Mouse (Mus musculus) gastrocnemius, postnatal 4 days (tissue): ENCODE measurements at regions not wholly inside any gene's neighbourhood (a gene's known extent, or its start where the extent isn't known, plus 50 kb on each side); places are given as distances from the start of the nearest gene placed in this dataset.

Experiments used
- DNase-seq, 2 experiments: peaks; one replicate each; pipeline ENCODE4 v3.0.0; 2021 to 2022; ENCODE audit warnings: low spot score in 2 of 2, mixed read lengths in 2 of 2

DNA sequence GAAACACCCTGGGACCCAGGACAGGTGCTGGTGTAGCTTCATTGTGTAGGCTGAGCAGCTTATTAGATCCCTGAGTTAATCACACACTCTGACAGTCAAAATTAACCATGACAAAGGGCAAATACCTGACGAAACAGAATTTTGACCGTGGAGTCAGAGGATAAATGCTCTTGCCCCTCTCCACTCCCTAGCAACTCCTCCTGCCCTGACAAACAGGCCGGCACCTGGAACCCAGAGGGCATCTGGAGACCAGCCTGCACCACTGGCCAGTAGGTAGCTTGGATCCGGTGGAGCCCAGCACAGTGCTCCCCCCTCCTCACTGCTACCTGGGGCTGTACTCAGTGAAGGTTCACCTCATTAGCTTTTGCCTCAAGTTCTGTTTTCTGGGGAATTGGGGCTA is 174.5 kb downstream of the Snx10 start:
- no peak for DNase-seq

DNA sequence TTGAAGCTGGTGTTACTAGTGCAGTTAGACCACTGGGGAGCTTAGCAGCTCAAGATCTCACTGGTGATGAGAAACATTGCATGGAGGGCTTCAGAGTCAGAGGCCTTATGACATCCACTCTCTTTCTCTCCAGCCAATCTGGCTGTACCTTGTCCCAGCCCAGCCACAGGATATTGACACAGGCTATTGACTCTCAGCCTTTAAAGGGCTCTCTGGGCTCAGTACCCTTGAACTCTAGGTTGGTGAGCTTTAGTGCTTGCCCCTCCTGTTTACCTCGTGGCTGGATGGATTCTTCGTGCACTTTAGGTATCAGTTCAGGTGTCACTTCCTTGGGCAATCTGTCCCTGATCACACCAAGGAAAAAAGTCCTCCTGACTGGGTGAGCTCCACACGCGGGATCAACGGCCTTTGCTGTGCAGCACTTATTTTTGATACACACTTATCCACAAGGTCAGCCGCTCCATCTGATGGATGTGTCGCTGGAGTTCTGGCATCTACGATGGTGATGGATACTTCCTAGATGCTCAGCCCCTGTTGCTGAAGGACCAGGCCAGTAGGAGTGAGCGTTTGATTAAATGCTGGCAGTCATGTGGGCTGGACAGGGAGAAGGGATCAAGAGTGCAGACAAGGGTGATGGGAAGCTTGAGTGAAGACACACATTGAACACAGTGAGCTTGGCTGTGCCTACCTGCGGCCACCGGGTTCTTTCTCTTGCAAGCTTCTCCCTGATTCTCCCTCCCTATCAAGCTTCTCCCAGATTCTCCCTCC is 177.7 kb downstream of the Snx10 start:
- no peak for DNase-seq

DNA sequence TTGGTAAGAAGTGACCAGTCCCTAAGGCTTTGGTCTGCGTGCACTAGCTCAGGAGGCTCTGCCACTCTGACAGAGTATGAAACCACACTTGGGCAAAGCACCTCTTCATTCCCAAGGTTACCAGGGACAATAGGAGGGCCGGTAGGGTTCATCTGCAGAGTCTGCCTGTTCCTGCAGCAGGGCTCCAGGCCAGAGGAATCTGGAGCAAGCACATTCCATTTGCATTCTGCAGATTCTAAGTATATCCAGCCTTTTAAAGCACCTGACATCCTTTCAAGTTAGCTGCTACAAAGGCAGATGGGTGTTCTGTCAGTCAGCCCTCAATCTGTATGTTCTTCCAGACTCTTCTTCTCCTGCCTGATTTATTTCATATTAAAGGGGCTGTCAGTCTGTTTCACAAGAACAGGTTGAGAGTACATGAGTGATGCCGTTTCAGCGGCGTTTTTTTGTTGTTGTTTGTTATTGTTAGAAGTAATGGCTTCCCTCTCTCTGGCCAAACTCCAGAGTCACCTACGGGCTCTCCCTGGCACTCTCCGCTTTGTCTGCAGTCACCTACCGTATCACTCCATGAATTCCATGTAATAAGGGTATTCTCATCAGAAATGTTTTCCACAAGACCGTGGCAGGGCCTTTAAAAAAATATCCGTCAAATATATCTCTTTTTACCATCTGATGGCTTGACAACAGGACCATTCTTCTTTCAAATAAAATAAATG is 178.9 kb downstream of the Snx10 start:
- DNase-seq, result no peak

DNA sequence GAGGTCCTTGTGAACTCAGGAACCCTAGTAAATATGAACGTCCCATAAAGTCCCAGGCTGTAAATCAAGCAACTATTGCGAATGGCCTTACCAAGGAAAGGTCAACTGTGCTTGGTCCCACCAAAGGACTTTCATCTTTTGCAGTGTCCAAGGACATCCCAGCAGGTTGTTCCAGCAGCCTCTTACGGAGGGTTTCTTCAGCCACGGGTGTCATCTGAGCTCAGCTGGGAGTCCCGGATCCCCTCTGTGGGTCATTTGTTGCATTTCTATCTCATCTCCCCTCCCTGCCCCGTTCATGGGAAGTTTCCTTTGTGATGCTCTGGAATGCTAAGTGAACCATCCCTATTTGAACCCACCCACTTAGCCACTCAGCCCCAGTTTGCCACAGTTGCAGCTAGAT is 184.3 kb downstream of the Snx10 start:
- DNase-seq, result no peak

DNA sequence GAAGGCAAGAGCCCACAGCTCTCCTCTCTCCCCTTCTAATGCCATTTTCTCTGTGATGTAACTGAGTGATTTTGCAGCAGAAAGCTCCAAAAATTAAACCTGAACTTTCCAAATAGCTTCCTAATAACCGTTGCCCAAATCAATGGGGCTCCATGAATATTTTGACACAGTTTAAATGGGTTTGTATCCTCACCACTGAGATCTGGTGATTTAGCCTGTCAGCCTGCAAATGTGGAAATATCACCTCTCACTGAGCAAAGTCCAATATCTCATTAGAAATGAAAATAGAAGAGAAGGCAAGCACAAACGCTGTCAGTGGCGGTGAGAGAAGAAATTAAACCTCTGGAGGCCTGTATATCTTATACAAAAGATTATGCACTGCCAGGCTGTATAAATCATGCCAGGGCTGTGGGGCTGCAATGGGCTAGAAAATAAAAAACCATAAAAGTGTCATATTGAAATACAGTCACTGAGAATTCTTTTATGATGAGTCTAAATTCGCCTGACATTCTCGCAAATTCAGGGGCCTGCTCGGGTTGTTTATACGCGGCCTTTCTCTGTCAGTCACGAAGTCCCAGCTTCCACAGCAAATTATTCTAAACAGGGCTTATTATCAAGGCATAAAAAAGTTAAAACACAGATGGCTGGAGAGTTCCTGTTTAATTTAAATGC is 185.1 kb downstream of the Snx10 start:
- DNase-seq, result no peak

DNA sequence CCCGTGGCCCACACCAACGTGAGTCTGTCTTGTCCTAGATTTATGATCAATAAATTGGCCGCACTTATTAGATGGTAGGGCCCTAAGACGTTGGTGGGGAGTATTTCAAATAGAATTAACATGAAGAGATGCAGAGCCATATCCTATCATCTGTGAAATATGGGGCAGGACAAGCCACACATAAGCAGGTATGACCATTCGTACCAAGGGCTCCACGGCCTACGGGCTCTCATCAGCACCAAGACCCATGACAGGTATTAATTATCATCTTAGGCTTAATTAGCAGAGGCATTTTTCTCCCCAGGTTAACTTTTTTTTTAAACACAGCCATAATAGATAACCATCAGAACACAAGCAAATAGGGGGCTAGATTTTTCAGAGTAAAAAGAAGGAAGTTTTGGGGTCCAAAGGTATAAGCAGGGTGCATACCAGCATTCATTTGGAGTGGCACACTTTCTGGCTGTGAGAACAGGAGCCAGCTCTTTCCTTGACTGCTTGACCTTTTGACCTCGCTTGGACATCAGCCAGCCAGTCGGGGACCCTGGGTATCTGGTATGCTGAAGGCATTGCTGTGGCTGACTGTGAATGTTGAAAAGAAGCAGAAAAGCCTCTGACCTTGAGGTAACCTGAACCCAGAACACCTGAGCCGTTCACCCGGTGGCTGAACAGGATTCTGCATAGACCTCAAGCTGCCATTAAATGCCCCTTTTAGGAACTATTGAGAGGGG is 185.8 kb downstream of the Snx10 start:
- no peak for DNase-seq

DNA sequence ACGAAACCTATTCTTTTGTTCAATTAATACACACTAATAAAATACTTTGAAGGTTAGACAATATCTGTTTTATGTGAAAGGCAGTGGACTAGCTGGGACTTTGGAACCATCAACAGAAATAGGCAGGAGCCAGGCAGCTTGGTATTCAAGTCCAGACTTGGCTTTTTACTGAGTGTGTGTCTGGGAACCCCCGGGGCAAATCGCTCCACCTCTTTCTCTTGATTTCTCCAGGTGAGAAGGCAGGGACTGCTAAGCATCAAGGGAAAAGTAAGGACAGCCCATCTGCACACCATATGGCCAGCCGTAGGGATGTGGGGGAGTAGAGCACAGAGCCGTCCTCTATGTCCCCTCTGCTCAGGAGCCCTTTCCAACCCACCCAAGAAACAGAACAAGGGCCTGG is 186.5 kb downstream of the Snx10 start:
- no peak for DNase-seq

DNA sequence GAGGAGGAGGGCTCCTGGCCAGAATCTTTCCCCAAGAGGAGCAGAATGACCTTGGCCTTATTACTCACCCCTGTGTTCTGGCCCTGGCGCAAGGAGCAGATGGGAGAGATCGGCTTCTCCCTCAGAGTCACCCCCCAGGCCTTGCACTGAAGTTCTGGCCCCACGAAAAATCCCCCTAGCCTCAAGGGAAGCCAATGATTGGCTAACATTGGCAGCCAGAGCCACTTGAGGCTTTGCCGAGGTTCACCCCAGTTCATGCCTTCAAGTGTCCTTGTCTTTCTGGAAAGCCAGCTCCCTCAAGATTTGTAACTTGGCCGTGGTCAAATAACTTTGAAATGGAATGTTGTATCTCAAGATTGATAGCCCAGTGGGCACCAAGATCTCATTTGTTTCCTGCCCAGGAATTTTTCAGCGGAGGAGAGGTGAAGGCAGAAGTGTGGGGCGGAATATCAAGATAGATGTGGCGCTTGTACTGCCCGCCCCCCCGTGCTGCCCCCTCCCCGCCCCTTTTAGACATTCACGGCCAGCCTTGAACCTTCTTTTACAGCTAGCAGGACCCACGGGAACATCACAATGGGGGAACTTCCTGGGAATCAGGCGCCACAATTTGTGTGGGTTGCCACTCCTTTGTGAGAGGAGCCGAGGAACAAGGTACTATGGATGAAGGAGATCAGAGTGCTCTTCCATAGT is 187.4 kb downstream of the Snx10 start:
- DNase-seq, result no peak

DNA sequence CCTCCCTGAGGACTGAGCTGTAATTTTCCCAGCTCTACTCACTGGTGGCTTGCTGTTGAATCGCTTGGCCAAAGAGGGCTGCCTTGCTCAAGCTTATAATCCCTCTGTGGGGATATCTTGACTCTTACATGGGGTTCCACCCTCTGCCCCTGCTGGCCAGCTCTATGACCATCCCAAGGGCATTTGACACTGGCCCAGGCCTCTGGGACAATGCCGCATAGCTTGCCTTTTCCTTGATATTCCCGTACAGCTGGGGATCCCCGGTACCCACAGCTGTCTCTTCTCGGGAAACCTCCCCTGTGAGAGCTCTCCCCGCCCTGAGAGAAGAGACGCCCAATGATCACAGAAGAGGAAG is 187.9 kb downstream of the Snx10 start:
- no peak for DNase-seq

DNA sequence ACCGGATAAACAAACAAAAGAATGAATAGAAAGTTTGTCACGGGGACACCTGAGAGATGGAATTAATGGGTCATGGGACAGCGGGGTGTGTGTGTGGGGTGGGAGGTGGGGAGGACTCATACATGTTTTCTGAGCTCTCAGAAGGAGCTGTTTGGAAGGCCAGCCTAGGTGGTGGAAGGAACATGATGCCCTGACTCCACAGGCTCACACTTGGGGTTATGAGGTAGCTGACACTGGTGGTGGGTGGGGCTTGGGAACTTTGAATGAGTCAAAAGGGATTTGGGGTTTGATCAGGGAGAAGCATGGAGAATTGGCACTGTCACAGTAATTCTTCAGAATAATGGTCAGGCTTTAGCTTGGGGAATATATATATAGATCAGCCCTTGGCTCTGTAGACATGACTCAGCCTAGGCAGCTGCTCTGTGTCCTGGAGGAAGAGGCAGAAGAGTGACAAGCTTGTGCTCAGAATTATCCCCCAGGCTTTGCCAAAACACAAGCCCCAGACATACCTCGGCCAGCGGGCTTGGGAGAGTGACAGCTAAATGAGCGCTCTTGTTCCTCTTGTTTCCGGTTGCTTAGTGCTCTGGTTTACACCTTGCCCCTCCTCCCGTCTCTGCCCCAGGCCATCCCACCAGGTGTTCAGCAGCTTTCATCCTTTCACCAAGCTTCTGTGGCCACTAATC is 191.6 kb downstream of the Snx10 start:
- DNase-seq, result no peak

DNA sequence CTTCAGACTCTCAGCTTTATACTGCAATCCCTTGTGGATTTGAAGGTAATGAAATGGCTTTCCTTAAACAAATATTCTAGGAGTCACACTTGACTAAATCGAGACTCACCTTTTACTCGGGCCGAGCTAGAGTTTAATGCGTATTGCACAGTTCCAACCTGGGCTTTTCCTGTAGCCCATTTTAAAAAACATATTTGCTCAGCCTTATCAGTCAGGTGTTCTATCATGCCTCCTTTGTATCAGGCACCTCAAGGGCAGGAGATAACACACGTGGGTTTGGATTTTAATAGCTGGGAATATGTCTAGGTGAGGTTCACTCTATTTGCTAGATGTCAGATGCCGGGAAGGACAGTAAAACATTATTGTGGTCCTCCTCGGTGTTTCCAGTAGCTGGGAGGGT is 193.7 kb downstream of the Snx10 start:
- DNase-seq, result no peak

DNA sequence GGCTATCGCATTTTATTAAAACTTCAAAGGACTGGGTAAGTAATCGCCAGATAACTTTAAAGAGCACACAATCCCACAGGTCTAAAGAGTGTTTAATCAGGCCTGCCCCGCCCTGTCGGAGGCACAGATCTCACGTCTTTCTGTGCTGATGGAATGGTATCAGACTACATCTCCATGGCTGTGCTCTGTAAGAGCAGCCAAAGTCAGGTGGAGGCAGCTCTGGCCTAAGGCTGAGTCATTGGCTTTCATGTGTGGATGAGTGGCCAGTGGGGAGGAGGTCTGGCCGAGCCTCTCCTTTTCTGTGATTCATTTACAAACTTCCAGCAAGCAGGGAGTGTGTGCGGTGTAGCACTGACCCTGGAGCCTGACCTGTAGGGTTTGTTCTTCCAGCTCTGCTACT is 197.0 kb downstream of the Snx10 start:
- DNase-seq, result no peak

DNA sequence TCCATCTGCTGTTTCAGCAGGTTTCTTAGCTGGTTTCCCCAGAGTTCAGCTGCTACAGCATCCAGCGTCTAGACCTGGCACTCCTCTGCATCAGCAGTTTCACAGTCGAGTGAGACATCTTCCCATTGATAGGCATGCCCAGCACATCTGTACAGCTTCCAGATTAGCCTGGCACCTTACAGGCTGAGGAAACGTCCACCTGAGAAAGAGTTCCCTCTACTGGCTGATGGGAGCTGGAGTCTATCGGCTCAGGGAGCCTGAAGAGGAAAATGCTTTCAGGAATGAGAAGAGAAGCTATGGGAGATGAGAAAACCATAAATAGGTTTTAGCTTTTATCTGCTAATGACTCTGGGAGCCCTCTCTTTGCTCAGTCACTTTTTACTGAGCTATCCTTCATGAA is 199.4 kb downstream of the Snx10 start:
- DNase-seq, result no peak

DNA sequence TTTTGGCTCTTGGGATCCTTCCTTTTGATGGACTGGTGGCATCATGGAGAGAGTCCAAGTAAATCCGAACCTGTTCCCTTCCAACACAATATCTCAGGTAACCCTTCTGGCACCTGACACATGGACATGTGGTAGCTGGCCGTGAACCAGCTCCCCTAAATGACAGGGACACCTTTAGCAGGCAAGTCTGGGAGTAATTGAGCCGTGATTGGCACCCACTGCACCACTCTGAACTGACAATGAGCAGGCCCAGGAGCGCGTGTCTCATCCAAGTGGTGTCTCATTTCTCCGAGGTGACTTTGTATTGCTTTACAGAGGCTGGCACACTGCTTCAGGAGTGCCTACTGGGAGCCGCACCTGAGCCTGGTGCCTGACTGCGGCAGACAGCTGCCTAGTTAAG is 203.5 kb downstream of the Snx10 start:
- no peak for DNase-seq

DNA sequence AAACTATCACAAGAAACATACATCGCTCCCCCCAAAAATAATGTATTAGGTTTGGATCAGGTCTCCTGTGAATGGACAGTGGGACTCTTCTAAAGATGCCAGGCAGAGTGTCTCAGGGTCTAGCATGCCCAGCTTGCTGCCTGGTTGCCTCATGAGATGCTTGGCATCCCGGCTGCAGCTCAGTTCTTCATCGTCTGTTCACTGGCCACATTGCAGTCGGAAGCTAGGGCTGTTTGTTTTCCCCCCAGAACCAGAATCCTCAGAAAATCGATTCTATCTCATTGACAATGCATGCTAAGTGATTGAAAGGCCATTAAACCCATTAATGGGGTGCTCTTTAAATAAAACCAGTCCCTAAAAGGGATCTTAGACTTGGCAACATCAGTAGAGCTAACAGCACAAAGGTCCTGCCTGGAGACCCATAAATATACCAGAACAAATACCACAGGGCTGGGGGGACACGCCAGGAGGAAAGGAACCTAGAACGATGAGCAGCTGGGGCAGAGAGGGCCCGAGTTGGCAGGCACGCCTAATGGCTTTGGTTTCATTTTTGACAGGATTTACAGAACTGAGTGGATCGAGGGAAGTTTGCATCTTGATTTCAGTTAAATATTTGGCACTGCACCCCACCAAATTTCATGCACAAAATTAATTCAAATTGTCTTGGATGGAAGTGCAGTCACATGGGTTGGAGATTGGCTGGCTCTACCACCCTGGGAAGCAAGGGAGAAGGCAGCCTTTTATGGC is 205.3 kb downstream of the Snx10 start:
- no peak for DNase-seq

DNA sequence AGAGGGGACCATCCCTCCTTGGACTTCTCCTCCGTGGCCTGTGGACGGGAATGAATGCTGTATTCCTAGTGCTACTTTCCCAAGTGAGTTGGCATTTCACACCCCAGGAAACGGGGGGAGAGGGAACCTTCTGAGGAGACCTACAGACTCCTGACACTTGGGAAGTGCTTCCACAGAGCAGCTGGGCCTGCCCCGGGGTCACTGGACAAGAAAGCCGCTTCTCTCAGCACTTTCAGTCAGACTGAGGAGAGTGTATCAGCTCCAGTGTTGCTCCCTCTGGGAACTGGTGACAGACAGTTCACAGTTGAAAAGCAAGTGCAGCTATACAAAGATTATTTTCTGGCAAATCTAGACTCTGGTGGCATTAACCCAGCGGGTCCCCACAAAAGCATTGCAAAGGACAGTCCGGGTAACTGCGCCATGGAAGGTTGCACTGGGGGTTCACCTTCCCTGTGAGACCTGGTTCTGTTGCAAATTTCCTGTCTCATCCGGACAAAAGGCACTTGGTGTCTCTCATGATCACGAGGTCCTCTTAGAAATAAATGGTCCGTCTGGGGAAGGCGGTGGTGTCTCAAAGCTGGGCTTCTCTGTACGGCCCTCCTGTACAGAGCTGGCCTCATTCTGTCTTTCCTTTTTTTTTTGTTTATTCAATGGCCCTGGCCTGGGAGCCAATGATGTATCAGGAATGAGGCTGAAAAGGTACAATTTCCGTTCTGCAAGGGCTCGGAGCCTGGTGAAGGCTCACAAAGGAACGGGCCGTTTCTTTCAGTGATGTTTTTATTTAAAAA is 207.1 kb downstream of the Snx10 start:
- DNase-seq, result no peak

DNA sequence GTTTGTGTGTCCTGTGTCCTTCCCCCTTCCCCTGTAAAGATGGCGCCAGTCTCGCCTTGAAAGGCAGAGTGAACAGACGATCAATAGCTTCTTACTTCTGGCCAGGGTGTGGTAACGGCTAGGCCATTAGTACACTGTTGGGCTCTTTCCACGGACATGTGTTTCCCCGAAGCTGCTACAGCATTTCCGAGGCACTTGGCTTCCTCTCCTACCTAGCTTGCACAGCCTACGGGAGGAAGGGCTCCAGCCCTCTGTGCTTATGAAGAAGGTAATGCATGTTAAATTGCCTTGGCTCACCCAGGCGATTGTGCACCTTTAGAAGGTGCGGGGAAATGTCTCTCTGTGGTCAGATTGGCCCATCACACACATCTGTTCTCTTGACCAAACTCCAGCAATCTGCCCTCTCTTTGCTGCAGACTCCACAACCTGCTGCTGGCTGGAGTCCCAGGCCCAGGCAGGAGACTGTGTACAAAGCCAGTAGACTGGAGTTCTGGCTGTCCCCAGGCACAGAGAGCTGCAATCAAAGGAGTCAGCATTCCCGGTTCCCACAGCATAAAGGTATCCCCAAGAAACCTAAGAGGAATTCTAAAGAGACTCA is 208.7 kb downstream of the Snx10 start:
- DNase-seq, result no peak

DNA sequence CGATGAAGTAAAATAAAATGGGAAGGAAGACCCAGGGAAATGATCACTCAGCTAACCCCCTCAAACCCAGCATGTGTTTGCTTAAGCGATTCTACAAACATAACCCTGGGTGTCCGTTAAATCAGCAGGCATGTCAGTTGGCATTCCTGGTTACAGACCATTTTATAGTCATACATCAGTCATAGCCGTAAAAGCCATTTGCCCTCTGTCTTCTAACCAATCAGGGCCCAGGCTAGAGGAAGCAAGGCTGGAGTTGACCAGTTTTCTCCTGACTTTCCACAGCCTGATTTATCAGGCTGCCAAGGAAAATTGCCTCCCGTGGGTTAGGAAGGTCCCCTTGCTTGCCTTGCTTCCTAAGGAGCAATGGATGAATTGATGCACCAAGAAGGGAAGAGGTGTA is 212.3 kb downstream of the Snx10 start:
- no peak for DNase-seq
